ENCODE assay signal across 16 mouse cellular contexts in the genomic region with DNA sequence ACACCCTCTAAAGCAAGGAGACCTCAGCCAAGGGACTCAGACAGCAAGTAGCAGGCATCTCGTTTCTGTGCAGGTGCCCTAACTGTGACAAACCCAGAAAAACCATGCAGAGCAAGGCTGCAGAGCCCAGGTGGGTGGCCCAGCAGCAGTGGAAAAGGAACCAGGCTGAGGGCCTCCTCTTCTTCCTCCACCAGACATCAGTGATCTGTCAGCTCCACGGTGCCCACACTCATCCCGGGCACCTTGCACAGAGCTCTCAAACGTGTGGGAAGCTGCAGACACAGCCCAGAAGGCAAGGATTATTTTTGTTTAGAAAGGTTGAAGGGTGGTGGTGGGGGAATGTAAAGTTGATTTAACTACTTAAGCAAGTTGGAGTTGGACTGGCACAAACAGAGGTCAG.
"Had no signal": no experiment of that assay in that cellular context is flagged by ENCODE, and none has a peak within 500 bp of the region (broad histone marks: within the 10 kb centered on the region; RNA-seq: fewer than 3 reads in every experiment).

No protein-coding gene starts in this region.

- H3K27ac ChIP-seq: kidney, postnatal 0 days; limb, embryonic 12.5 days; limb, embryonic 15.5 days; liver, embryonic 14.5 days; macrophage; midbrain, embryonic 12.5 days; midbrain, embryonic 15.5 days; neural tube, embryonic 12.5 days; neural tube, embryonic 15.5 days had no signal

- H3K4me3 ChIP-seq: limb, embryonic 12.5 days; limb, embryonic 15.5 days; midbrain, embryonic 12.5 days; midbrain, embryonic 15.5 days; neural tube, embryonic 12.5 days; neural tube, embryonic 15.5 days had no signal

- DNase-seq: kidney, adult 2 months; kidney, postnatal 25 days; liver, postnatal 0 days; lung, embryonic 14.5 days; thymus, adult 18-20 months; thymus, postnatal 14 days; thymus, postnatal 4 days had no signal
